31 mouse cellular contexts compared by ENCODE assay signal in genomic region chr7:65392986-65393385, GRCm38 (mm10).
A peak's percentile ranks its signal among the peaks of the same experiment; 100 is the strongest.
DNase-seq lines count a peak whose midpoint lies in the region; ATAC-seq and TF ChIP-seq lines count a peak whose summit lies in the region.
"Had no signal": no experiment of that assay in that cellular context is flagged by ENCODE, and none has a peak within 500 bp of the region (broad histone marks: within the 10 kb centered on the region; RNA-seq: fewer than 3 reads in every experiment).

No protein-coding gene starts in this region.

- peak overlapping the region; percentile 82 for H3K27ac ChIP-seq in layer of hippocampus, adult 2 months
- H3K27ac ChIP-seq in lung, embryonic 14.5 days (ENCODE audit: low read depth): 0 out of 2 replicates have a peak overlapping the region, but pooled peaks have one; percentile 27
- 0 out of 2 replicates have a peak overlapping the region, but pooled peaks have one; percentile 33 for H3K27ac ChIP-seq in brown adipose tissue, adult 24 weeks (replicated peaks; ENCODE audit: low read depth, low read length)
- H3K27ac ChIP-seq in forebrain, embryonic 12.5 days: no peak overlapping the region
- H3K27ac ChIP-seq: embryonic facial prominence, embryonic 12.5 days; forebrain, embryonic 15.5 days; hindbrain, embryonic 15.5 days; kidney, embryonic 15.5 days; limb, embryonic 15.5 days; midbrain, embryonic 12.5 days; neural tube, embryonic 12.5 days had no signal

- WGBS in lung, embryonic 14.5 days: 44% methylated on average over 9 of the region's 9 CpGs
- 46% methylated on average over 9 of the region's 9 CpGs for WGBS in lung, adult 2 months
- 50% methylated on average over 9 of the region's 9 CpGs for WGBS in forebrain, embryonic 12.5 days

- no peaks in the 10 kb centered on the region for H3K9me3 ChIP-seq in lung, embryonic 14.5 days (ENCODE audit: low read depth, low read length)
- H3K9me3 ChIP-seq in forebrain, embryonic 12.5 days: no peaks in the 10 kb centered on the region
- H3K9me3 ChIP-seq: embryonic facial prominence, embryonic 12.5 days; forebrain, embryonic 15.5 days; hindbrain, embryonic 10.5 days; hindbrain, embryonic 15.5 days; kidney, embryonic 15.5 days; limb, embryonic 10.5 days; limb, embryonic 15.5 days; midbrain, embryonic 12.5 days; neural tube, embryonic 12.5 days had no signal

- no peak for TF ChIP-seq POLR2A in lung, adult 2 months (IDR thresholded peaks at IDR 0.05; ENCODE audit: borderline replicate concordance, extremely low read depth, low read depth, low read length)

- DNase-seq in layer of hippocampus, adult 2 months (ENCODE audit: low spot score in 2 of 2): no peak
- no peak for DNase-seq in layer of hippocampus, postnatal 14 days (ENCODE audit: low spot score in 2 of 2)
- DNase-seq in lung, embryonic 14.5 days: no peak
- DNase-seq in lung, adult 2 months: no peak
- DNase-seq in cerebellum, postnatal 14 days: no peak
- DNase-seq: adrenal gland, postnatal 25 days; cerebellum, adult 2 months; cerebellum, postnatal 36 days; embryo, embryonic 11 days; gastrocnemius, postnatal 25 days; heart, adult 18-20 months; heart, postnatal 14 days; kidney, adult 18-20 months; kidney, postnatal 25 days; lung, postnatal 14 days; right cerebral cortex, adult 18-20 months; thymus, adult 2 months; thymus, postnatal 36 days had no signal

- peaks cover 10% of the 10 kb centered on the region for H3K4me1 ChIP-seq in lung, embryonic 14.5 days (ENCODE audit: insufficient read depth)
- H3K4me1 ChIP-seq in lung, adult 2 months (ENCODE audit: control insufficient read depth, insufficient read depth, low read length): peaks cover 18% of the 10 kb centered on the region
- H3K4me1 ChIP-seq in brown adipose tissue, adult 24 weeks (ENCODE audit: control insufficient read depth, insufficient read depth, insufficient read length, low read length): peaks cover 20% of the 10 kb centered on the region
- H3K4me1 ChIP-seq in forebrain, embryonic 12.5 days: peaks cover 25% of the 10 kb centered on the region

- TF ChIP-seq CTCF in layer of hippocampus, adult 2 months (conservative IDR thresholded peaks at IDR 0.05): no peak
- no peak for TF ChIP-seq CTCF in lung, embryonic 14.5 days (IDR thresholded peaks at IDR 0.05; ENCODE audit: low read depth)
- TF ChIP-seq CTCF in lung, adult 2 months (IDR thresholded peaks at IDR 0.05; ENCODE audit: insufficient read depth, low read length): no peak

- H3K9ac ChIP-seq in lung, embryonic 14.5 days: no peak overlapping the region
- no peak overlapping the region for H3K9ac ChIP-seq in forebrain, embryonic 12.5 days
- H3K9ac ChIP-seq: embryonic facial prominence, embryonic 12.5 days; hindbrain, embryonic 15.5 days; kidney, embryonic 15.5 days; limb, embryonic 15.5 days had no signal

- no peaks in the 10 kb centered on the region for H3K27me3 ChIP-seq in lung, embryonic 14.5 days (ENCODE audit: insufficient read depth, low read length)
- H3K27me3 ChIP-seq in forebrain, embryonic 12.5 days: no peaks in the 10 kb centered on the region
- H3K27me3 ChIP-seq: embryonic facial prominence, embryonic 12.5 days; forebrain, embryonic 15.5 days; hindbrain, embryonic 15.5 days; kidney, embryonic 15.5 days; limb, embryonic 15.5 days; midbrain, embryonic 12.5 days; neural tube, embryonic 12.5 days had no signal

- H3K4me3 ChIP-seq in layer of hippocampus, adult 2 months: no peak overlapping the region
- H3K4me3 ChIP-seq in lung, embryonic 14.5 days (ENCODE audit: low read depth, low read length): no peak overlapping the region
- H3K4me3 ChIP-seq in lung, adult 2 months (replicated peaks; ENCODE audit: extremely low read depth, low read depth, low read length): no peak overlapping the region
- H3K4me3 ChIP-seq in brown adipose tissue, adult 24 weeks (ENCODE audit: insufficient read depth, low read depth, low read length): no peak overlapping the region
- H3K4me3 ChIP-seq in forebrain, embryonic 12.5 days (replicated peaks): no peak overlapping the region
- H3K4me3 ChIP-seq: embryonic facial prominence, embryonic 12.5 days; forebrain, embryonic 15.5 days; hindbrain, embryonic 15.5 days; limb, embryonic 15.5 days; midbrain, embryonic 12.5 days; myocyte; neural tube, embryonic 12.5 days had no signal

- no peak overlapping the region for H3K4me2 ChIP-seq in lung, embryonic 14.5 days
- no peak overlapping the region for H3K4me2 ChIP-seq in forebrain, embryonic 12.5 days

- no peaks in the 10 kb centered on the region for H3K36me3 ChIP-seq in lung, embryonic 14.5 days (ENCODE audit: insufficient read depth)
- no peaks in the 10 kb centered on the region for H3K36me3 ChIP-seq in forebrain, embryonic 12.5 days (replicated peaks)
- H3K36me3 ChIP-seq: embryonic facial prominence, embryonic 12.5 days; forebrain, embryonic 15.5 days; hindbrain, embryonic 10.5 days; hindbrain, embryonic 15.5 days; kidney, embryonic 15.5 days; limb, embryonic 10.5 days; limb, embryonic 15.5 days; midbrain, embryonic 12.5 days; neural tube, embryonic 12.5 days had no signal

- ATAC-seq in lung, embryonic 14.5 days (ENCODE audit: insufficient read depth): no peak
- no peak for ATAC-seq in forebrain, embryonic 12.5 days (ENCODE audit: low FRiP score)
- ATAC-seq: inflammation-experienced regulatory T-cells, adult 6 months had no signal
